Mouse (Mus musculus): ENCODE measurements at regions not wholly inside any gene's neighbourhood (a gene's known extent, or its start where the extent isn't known, plus 50 kb on each side); places are given as distances from the start of the nearest gene placed in this dataset.
"Not testable (repeated sequence)": the region's sequence is repeated elsewhere in the genome, so short reads cannot be mapped to it uniquely, and the experiment has no call there.

- DNase-seq (ENCODE audit: low spot score in 2 of 2): no peak
Measured at GRCm38 (mm10) chr6:102005627-102006026, 567.3 kb downstream of the Cntn3 start.

DNA sequence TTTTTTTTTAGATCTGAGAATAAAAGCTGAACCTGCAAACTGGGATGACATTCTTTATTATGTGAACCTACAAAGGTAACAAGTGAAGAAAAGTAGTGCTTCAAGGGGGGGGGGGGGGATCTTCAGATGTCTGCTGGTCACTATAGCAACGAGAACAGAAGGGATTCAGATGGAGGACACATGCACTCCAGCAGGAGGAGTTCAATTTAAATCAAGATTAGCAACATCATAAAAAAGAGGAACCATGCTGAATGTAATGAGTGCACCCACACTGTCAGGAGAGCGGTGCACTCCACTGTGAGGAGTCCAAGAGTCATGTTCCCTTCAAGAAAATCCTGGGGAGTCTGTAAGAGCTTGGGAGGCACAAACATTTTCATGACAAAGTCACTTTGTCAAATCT lies 574.7 kb downstream of the Cntn3 start:
- DNase-seq (ENCODE audit: low spot score in 2 of 2): no peak

DNA sequence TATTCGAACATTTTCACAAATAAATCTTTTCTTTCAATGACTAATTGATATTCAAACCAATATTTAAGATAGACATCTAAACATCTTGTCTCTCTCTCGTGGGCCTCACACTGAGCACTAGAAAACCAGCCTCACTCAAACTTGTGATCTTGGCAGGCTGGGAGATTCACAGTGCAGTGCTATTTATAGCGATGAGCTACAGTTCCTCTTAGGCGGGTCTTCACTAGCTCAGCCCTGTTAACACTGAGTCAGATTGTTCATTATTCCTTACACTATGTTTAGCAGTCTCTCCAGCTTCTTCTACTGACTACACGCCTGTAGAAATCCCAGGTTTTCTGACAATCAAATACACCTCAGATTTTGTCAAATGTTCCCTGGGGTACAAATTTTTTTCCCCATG lies 575.3 kb downstream of the Cntn3 start:
- DNase-seq (ENCODE audit: low spot score in 2 of 2): no peak

GRCm38 (mm10) chr6:101992815-101993214 lies 580.1 kb downstream of the Cntn3 start:
- peak; percentile 9 to 11 for DNase-seq (ENCODE audit: low spot score in 2 of 2)

DNA sequence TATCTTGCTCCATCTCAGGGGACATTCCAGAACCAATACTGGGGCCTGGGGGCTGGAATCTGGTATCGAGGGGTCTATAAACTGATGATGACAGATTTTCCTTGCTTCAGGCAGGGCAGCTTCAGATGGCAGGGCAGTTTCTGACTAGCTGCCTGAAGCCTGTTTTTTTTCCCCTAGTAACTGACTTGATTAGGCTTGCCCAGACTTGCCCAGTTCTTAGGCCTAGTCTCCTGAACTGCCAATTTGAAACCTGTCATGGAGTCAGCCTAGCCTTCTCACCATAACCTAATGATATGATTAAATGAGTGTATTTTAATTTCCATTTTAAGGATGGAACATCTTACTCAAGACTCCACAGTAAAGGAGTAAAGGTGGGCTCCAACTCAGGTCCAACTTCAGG lies 591.2 kb downstream of the Cntn3 start:
- DNase-seq (ENCODE audit: low spot score in 2 of 2): no peak

- DNase-seq (ENCODE audit: low spot score in 2 of 2): no peak
Measured at GRCm38 (mm10) chr6:101979213-101979612, 593.7 kb downstream of the Cntn3 start.

- DNase-seq (ENCODE audit: low spot score in 2 of 2): no peak
Measured at GRCm38 (mm10) chr6:101964941-101965340, 587.2 kb upstream of the Pdzrn3 start.

- DNase-seq (ENCODE audit: low spot score in 2 of 2): not testable (repeated sequence)
Measured at GRCm38 (mm10) chr6:101961476-101961875, 583.8 kb upstream of the Pdzrn3 start.

- DNase-seq (ENCODE audit: low spot score in 2 of 2): no peak
Measured at GRCm38 (mm10) chr6:101949681-101950080, 572.0 kb upstream of the Pdzrn3 start.

DNA sequence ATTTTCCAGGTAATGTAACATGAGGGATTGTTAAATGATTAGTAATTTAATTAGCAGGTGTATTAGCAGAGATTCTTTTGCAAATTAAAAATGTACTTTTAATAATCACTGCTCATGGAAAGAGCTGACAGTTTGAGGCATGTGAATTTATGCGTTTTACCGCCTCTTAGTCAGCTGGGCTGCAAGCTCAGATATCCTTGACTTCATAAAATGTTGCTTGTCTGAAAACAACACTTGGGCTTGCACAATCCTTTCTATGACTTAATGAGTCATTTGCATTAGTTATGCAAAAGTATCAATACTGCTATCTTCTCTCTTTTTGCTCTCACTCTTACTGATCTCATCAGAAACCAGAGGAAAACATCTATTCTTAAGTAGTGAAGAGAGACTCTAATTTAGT lies 571.3 kb upstream of the Pdzrn3 start:
- no peak for DNase-seq (ENCODE audit: low spot score in 2 of 2)

DNA sequence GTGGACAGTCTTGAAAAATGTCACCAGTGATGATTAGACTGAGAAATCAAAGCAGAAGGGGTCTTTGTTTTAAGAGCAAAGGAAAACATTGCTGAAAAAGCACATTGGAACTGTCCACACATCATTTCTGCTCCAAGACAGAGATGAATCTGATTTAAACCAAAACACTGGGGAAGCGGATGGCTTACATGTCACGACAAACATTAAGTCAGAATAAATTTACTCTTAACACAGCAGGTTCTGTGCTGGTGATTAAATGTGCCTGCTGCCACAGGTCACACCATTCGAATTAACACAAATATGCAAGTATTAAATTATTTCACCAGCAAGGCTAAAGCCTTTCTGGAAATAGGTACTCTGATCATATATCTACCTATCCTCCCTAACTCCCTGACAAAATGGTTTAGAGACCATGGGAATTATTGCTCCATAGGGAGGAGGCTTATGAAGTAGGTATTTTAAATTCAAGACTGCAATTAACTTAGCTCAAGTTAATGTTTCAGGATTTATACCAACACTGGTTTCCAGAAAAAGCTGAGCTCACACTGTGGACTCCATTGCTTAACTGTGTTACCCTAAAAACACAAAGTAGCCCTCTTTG lies 562.7 kb upstream of the Pdzrn3 start:
- no peak for DNase-seq (ENCODE audit: low spot score in 2 of 2)

GRCm38 (mm10) chr6:101938393-101938985 lies 560.8 kb upstream of the Pdzrn3 start:
- DNase-seq (ENCODE audit: low spot score in 2 of 2): no peak

DNA sequence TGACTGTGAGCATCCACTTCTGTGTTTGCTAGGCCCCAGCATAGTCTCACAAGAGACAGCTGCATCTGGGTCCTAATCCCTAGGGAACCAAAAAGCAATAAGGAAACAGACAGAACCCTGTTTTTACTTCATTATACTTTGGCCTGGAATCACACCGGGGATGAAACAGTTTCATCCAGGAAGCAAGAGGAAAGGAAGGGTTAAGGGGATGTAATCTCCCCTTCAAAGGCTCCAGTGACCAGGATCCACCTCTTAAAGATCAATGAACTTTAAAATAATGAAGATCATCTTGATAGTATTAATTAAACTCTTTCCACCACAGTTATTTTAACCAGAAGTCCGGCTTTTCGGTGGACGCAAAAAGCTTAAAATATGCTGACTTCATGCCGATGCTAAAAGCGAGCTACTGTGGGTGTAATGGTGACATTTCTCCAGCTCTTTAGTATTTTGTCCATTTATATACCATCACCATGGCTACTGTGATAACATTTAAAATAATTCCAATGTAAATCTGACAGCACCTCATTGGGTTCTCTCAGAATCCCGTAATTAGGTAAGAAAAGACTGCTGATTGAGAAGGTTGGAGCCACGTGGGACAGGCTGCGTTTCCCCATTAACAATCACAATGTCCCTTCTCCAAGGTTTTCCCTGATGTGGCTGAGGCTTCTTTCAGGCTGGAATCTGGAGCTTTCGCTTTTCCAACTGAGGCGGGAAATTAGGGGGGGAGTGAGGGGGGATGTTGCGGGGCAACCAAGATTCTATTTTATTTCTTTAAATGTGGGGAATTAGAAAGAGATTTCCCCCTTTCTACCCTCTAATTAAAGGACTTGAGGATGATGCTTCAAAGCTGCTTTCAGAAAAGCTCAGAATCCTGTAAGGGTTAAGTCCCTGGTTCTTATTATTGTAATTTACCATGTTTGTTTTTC lies 560.0 kb upstream of the Pdzrn3 start:
- no peak for DNase-seq (ENCODE audit: low spot score in 2 of 2)

- DNase-seq (ENCODE audit: low spot score in 2 of 2): no peak
Measured at GRCm38 (mm10) chr6:101931768-101932167, 554.1 kb upstream of the Pdzrn3 start.

DNA sequence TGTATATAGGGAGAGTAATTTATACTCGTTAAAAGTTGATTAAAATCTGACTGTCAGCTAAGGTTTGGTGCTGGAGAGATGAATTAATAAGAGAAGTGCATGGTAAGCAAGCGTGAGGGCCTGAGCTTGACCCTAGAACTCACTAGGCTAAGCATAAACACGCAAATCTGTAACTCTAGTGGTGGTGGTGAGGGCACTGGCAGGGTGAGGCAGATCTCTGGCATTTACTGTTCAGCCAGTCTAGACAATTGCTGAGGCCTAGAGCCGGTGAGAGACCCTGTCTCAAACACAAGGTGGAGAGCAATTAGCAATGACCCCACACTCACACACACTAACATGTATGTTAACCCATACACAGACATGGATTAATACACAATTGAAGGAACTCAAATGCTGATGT lies 544.0 kb upstream of the Pdzrn3 start:
- no peak for DNase-seq (ENCODE audit: low spot score in 2 of 2)

GRCm38 (mm10) chr6:101921186-101921585 lies 543.5 kb upstream of the Pdzrn3 start:
- no peak for DNase-seq (ENCODE audit: low spot score in 2 of 2)

DNA sequence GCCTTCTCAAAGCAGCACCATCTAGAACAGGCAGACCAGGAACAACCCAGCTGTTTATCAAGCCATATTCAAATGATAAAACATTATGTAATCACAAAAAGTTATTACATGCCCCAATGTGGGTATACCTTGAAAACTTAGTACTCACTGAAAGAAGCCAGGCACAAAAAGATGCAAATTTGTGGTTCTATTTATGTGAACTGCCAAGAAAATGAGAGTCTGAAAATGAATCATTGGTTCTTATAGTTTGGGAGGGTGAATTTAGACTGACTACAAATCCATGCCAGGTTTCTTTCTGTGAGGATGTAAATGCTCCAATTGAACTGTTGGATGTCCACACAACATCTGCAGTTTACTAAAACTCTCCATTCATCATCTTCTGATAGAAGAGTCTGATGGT lies 541.2 kb upstream of the Pdzrn3 start:
- no peak for DNase-seq (ENCODE audit: low spot score in 2 of 2)

- no peak for DNase-seq (ENCODE audit: low spot score in 2 of 2)
Measured at GRCm38 (mm10) chr6:101905029-101905342, 527.3 kb upstream of the Pdzrn3 start.

DNA sequence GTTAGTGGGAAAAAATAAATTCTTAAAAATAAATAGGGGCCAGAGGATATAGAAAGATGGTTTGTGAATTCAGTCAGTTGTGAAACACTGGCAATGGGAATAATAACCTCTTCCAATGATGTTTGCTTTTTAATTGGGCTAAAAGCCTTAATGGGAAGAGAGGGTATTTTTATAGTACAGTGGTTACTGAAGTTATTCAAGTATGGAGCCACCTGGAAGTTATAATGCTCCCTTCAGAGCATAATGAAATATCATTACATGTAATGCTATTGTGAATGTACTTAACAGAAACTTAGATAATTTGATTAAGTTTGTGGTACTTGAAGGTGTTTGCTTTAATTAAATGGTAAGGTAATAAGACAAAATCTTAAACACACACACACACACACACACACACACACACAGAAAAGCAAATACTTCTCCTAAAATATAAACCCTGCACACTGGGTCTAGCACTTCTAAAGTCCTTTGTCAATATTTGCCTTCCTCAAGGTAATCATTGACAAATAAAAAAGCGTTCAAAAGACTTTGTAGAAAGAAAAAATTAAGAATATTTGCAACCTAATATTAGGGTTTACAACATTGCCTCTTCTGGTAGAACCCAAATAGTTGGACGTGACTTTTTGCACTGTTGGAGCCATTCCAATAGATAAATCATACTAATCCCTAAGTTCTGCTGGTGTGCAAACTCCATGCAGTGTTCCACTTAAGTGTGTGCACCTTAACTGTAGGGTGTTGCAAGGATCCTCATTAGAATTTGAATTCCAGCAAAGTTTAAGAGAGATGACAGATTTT lies 526.7 kb upstream of the Pdzrn3 start:
- DNase-seq (ENCODE audit: low spot score in 2 of 2): no peak

DNA sequence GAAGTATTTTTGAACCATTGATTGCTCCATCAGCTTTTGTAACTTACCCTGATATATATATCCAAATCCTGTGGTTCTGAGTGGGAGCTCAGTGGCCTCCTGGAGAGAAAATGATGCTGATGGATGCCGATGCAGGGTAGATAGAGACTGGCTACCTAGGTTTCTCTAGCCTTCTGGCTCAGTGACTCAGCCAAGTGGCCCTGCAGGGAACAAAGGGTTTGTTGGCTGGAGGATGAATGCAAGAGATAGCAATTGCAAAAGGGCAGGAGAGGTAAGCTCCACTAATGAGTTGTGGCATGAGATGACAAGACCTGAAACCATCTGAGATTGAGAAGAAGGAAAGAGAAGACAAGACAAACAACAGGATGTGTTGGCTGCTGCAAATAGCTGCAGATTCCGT lies 524.6 kb upstream of the Pdzrn3 start:
- no peak for DNase-seq (ENCODE audit: low spot score in 2 of 2)

DNA sequence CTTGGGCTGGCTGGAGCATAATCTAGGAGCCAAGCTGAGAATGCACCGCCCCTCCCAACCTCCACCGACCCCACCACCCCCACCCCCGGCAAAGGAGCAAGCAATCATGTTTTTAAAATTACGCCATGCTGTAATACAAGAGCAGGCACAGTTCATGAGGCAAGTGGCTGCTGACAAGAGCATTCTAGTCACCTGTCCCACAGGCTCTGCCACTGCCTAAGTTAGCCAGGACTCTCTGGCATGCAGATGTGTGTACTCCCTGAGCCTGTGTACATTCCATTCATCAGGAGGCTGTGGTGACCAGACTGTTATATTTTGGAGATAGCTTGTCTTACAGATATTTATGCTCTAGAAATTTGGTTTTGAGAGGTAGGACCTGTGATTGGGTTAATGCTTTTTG lies 520.8 kb upstream of the Pdzrn3 start:
- no peak for DNase-seq (ENCODE audit: low spot score in 2 of 2)

DNA sequence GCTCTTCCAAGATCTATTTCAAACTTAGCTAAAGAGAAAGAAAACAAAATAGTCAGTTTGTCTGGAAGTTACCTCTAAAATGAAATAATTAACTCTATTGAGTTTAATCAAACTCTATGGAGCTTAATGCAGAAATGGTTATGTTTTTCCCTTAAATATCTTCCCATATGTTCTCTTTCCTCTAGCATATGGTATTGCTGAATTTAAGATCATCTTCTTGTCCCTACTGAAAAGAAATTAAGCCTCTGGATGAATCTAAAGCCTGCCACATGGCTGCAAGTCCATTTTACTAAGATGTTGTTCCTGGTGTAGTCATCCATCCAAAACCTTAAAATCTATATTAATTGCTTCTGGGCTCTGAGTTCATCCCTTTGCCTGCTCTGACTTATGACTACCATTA lies 513.0 kb upstream of the Pdzrn3 start:
- DNase-seq (ENCODE audit: low spot score in 2 of 2): no peak

Measured in layer of hippocampus, adult 8-10 months (tissue).